8 mouse cellular contexts compared by ENCODE assay signal in the genomic region with DNA sequence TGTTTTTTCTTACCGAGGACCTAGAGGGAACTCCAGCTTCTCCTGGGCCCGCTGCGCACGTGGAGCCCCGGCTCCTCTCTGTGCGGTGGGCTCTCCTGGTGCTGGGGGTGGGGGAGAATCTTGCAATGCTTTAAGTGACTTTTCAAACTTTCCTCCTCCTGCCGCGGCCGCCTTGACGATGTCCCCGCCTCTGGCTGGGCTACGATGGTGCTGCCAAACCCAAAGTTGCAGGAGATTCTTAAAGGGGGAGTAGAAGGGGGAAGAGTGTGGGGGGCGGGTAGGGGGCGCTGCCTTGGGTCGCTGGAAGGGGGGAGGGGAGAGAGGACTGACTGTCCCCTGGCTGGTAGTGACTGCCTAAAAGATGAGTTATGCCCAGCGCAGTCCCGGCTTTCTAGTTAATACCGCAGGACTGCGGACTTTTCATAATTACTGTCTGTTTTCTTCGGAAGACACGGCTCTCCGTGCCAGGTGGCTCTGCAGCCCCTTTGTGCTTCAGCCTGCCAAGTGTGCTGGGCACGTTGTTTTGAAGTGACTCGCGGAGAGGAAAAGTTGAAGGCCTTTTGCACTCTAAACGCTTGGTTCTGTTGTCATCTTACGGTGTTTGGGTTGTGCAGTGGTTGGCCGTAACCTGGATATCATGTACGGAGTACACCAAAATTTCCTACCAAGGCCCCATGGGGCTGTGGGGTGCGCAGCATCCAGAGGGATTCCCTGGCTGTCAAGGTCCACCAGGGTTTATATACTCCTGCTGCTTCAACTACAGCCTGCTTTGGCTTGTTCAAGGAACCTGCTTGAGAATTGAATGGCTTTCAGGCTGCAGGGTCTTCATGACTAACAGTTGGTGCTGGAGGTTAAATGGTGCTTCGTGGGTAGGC. TPM values are rescaled to one million over a fixed set of nuclear protein-coding genes. Genes with fewer than 3 reads are reported as not detected.
A peak's percentile ranks its signal among the peaks of the same experiment; 100 is the strongest.
DNase-seq lines count a peak whose midpoint lies in the region; ATAC-seq and TF ChIP-seq lines count a peak whose summit lies in the region.

No protein-coding gene starts in this region.

- H3K27ac ChIP-seq in cortical plate, adult 2 months (ENCODE audit: insufficient read depth, low read length): no peak overlapping the region
- H3K27ac ChIP-seq in forebrain, postnatal 0 days (ENCODE audit: low read depth, low read length): no peak overlapping the region
- H3K27ac ChIP-seq in liver, embryonic 11.5 days (ENCODE audit: low read depth, low read length): no peak overlapping the region
- H3K27ac ChIP-seq in stomach, embryonic 14.5 days (ENCODE audit: low read length): no peak overlapping the region

- WGBS in forebrain, postnatal 0 days: under 1% methylated on average over 31 of the region's 31 CpGs
- WGBS in liver, embryonic 11.5 days: 1% methylated on average over 31 of the region's 31 CpGs
- WGBS in stomach, embryonic 14.5 days: under 1% methylated on average over 30 of the region's 31 CpGs

- peak overlapping the region; percentile 90 for H3K4me2 ChIP-seq in forebrain, postnatal 0 days (ENCODE audit: low read depth)
- peak overlapping the region; percentile 65 for H3K4me2 ChIP-seq in liver, embryonic 11.5 days
- H3K4me2 ChIP-seq in stomach, embryonic 14.5 days (replicated peaks; ENCODE audit: low read depth, low read length): peak overlapping the region; percentile 97

- TF ChIP-seq POLR2A in cortical plate, adult 2 months (IDR thresholded peaks at IDR 0.05; ENCODE audit: extremely low read depth, insufficient read depth, low read length): no peak

- H3K9ac ChIP-seq in forebrain, postnatal 0 days: peak overlapping the region; percentile 76
- H3K9ac ChIP-seq in liver, embryonic 11.5 days (ENCODE audit: low read depth, low read length): peak overlapping the region; percentile 58
- H3K9ac ChIP-seq in stomach, embryonic 14.5 days (replicated peaks; ENCODE audit: low read depth, low read length): peak overlapping the region; percentile 64; the same call in 1 of the 2 replicates

- ATAC-seq in forebrain, postnatal 0 days: peak; percentile 9; the same call in 1 of the 2 replicates
- ATAC-seq in liver, embryonic 11.5 days (replicated peaks; ENCODE audit: low FRiP score): no peak
- peak; percentile 25; the same call in 1 of the 2 replicates for ATAC-seq in stomach, embryonic 14.5 days (ENCODE audit: insufficient number of reproducible peaks, insufficient read depth, low FRiP score, low read depth)

- no peaks in the 10 kb centered on the region for H3K4me1 ChIP-seq in cortical plate, adult 2 months (ENCODE audit: control insufficient read depth, insufficient read depth, low read length)
- no peaks in the 10 kb centered on the region; the same call in 1 of the 2 replicates for H3K4me1 ChIP-seq in forebrain, postnatal 0 days (ENCODE audit: insufficient read depth)
- peaks cover 7% of the 10 kb centered on the region; the same call in 1 of the 2 replicates for H3K4me1 ChIP-seq in liver, embryonic 11.5 days (replicated peaks; ENCODE audit: control insufficient read depth, insufficient read depth, low read length)
- peaks cover 5% of the 10 kb centered on the region; the same call in 1 of the 2 replicates for H3K4me1 ChIP-seq in stomach, embryonic 14.5 days (ENCODE audit: control insufficient read depth, insufficient read depth, low read length)

- no peaks in the 10 kb centered on the region for H3K27me3 ChIP-seq in forebrain, postnatal 0 days (ENCODE audit: insufficient read depth, low read length)
- peaks cover 37% of the 10 kb centered on the region for H3K27me3 ChIP-seq in liver, embryonic 11.5 days (replicated peaks; ENCODE audit: control insufficient read depth, insufficient read depth, low read length)
- H3K27me3 ChIP-seq in stomach, embryonic 14.5 days (ENCODE audit: control insufficient read depth, insufficient read depth, low read length): no peaks in the 10 kb centered on the region

- intact Hi-C loops in left cerebral cortex, postnatal 14 days (cut with DNase I): loop anchor here (10.0 kb wide), 1 partner anchor 190 kb away; no protein-coding TSS in a partner anchor

- no peak for TF ChIP-seq CTCF in cortical plate, adult 2 months (IDR thresholded peaks at IDR 0.05; ENCODE audit: extremely low read depth, insufficient read depth, low read length)
- 0 out of 2 replicates have a peak, but pooled peaks have one; percentile 12 for TF ChIP-seq CTCF in forebrain, postnatal 0 days (IDR thresholded peaks at IDR 0.05; ENCODE audit: low read depth)

- H3K9me3 ChIP-seq in forebrain, postnatal 0 days (ENCODE audit: low read length): no peaks in the 10 kb centered on the region
- no peaks in the 10 kb centered on the region for H3K9me3 ChIP-seq in liver, embryonic 11.5 days (ENCODE audit: control insufficient read depth, low read length)
- H3K9me3 ChIP-seq in stomach, embryonic 14.5 days (ENCODE audit: control insufficient read depth, low read depth, low read length): no peaks in the 10 kb centered on the region

- DNase-seq in layer of hippocampus, postnatal 10 days (ENCODE audit: low spot score in 2 of 2): peak; percentile 14 to 30
- no peak for DNase-seq in layer of hippocampus, adult 18-20 months (ENCODE audit: low spot score in 2 of 2)
- peak; percentile 32 for DNase-seq in forebrain, postnatal 0 days
- peak; percentile 37 for DNase-seq in liver, embryonic 11.5 days (ENCODE audit: low spot score)
- DNase-seq in left cerebral cortex, postnatal 14 days (ENCODE audit: low spot score in 2 of 2): no peak
- DNase-seq in layer of hippocampus, postnatal 36 days: no peak

- no peaks in the 10 kb centered on the region for H3K36me3 ChIP-seq in forebrain, postnatal 0 days (ENCODE audit: insufficient read depth)
- no peaks in the 10 kb centered on the region for H3K36me3 ChIP-seq in liver, embryonic 11.5 days (ENCODE audit: control insufficient read depth, insufficient read depth, low read length)
- H3K36me3 ChIP-seq in stomach, embryonic 14.5 days (ENCODE audit: control insufficient read depth, insufficient read depth, low read length): no peaks in the 10 kb centered on the region

- peak overlapping the region; percentile 90 for H3K4me3 ChIP-seq in cortical plate, adult 2 months (ENCODE audit: insufficient read depth, low read length)
- peak overlapping the region; percentile 82 for H3K4me3 ChIP-seq in forebrain, postnatal 0 days (ENCODE audit: low read depth, low read length)
- H3K4me3 ChIP-seq in liver, embryonic 11.5 days (ENCODE audit: low read depth, low read length): peak overlapping the region; percentile 62
- H3K4me3 ChIP-seq in stomach, embryonic 14.5 days (ENCODE audit: low read depth, low read length): peak overlapping the region; percentile 68

RNA-seq across cellular contexts. Expression of a gene that starts 1.3 kb away (rescaled TPM):
- total RNA-seq in layer of hippocampus, postnatal 10 days (2021): 10 to 100 TPM; 51.9 to 57.0 TPM
- 10 to 100 TPM; 23.3 to 25.4 TPM for total RNA-seq in layer of hippocampus, adult 18-20 months (2021)
- 7.8 and 9.2 TPM in 2 replicates for polyA plus RNA-seq in cortical plate, adult 2 months (2012; rRNA removed)
- total RNA-seq in forebrain, postnatal 0 days (2014; rRNA removed): 34.2 and 34.5 TPM in 2 replicates
- 11.4 and 14.8 TPM in 2 replicates for polyA plus RNA-seq in forebrain, postnatal 0 days (2015; fragmentation: Nextera tagmentation; extraction: Ambion mirVana)
- polyA plus RNA-seq in liver, embryonic 11.5 days (2014; fragmentation: Nextera tagmentation; extraction: Ambion mirVana): 2.3 and 2.6 TPM in 2 replicates
- polyA plus RNA-seq in stomach, embryonic 14.5 days (2014; fragmentation: Nextera tagmentation; extraction: Ambion mirVana): 4.3 TPM in 2 replicates
- total RNA-seq in left cerebral cortex, postnatal 14 days (2021): 10 to 100 TPM; 31.4 to 31.8 TPM
- total RNA-seq in layer of hippocampus, postnatal 36 days (2021): 10 to 100 TPM; 28.4 to 29.0 TPM

Comparison
In these comparisons a context has a peak if more than half of its experiments do, and no peak if none do; other contexts are left out.
1. DNase-seq: peak in layer of hippocampus, postnatal 10 days (2 of 2), forebrain, postnatal 0 days (single experiment) and liver, embryonic 11.5 days (single experiment); none in layer of hippocampus, adult 18-20 months (0 of 2), left cerebral cortex, postnatal 14 days (0 of 2) and layer of hippocampus, postnatal 36 days (0 of 2).
2. Peak in every context shown above with its lines, with median percentiles within 50 percentile points of each other: H3K4me3 ChIP-seq, H3K4me2 ChIP-seq and H3K9ac ChIP-seq.